In genomic region chr17:78968500-78968899, GRCm38 (mm10) we compare ENCODE assay signal across 25 mouse cellular contexts.
"Had no signal": no experiment of that assay in that cellular context is flagged by ENCODE, and none has a peak within 500 bp of the region (broad histone marks: within the 10 kb centered on the region; RNA-seq: fewer than 3 reads in every experiment).

No protein-coding gene starts in this region.

- H3K4me3 ChIP-seq: heart, embryonic 10.5 days; heart, embryonic 12.5 days; hindbrain, embryonic 13.5 days; hindbrain, embryonic 15.5 days; kidney, embryonic 15.5 days; limb, embryonic 13.5 days; limb, embryonic 15.5 days; liver, embryonic 12.5 days had no signal

- H3K4me1 ChIP-seq: heart, embryonic 10.5 days; heart, embryonic 12.5 days; hindbrain, embryonic 13.5 days; hindbrain, embryonic 15.5 days; kidney, embryonic 15.5 days; limb, embryonic 13.5 days; limb, embryonic 15.5 days; liver, embryonic 12.5 days had no signal

- H3K27me3 ChIP-seq: heart, embryonic 12.5 days; hindbrain, embryonic 13.5 days; hindbrain, embryonic 15.5 days; kidney, embryonic 15.5 days; limb, embryonic 13.5 days; limb, embryonic 15.5 days; liver, embryonic 12.5 days had no signal

- H3K9me3 ChIP-seq: heart, embryonic 10.5 days; heart, embryonic 12.5 days; hindbrain, embryonic 13.5 days; hindbrain, embryonic 15.5 days; kidney, embryonic 15.5 days; limb, embryonic 13.5 days; limb, embryonic 15.5 days; liver, embryonic 12.5 days had no signal

- ATAC-seq: forebrain, postnatal 0 days; hindbrain, postnatal 0 days; intestine, embryonic 16.5 days; liver, embryonic 12.5 days had no signal

- H3K36me3 ChIP-seq: hindbrain, embryonic 15.5 days had no signal

- H3K27ac ChIP-seq: heart, embryonic 10.5 days; hindbrain, embryonic 13.5 days; hindbrain, embryonic 15.5 days; hindbrain, postnatal 0 days; kidney, embryonic 15.5 days; kidney, postnatal 0 days; limb, embryonic 13.5 days; limb, embryonic 15.5 days; liver, embryonic 12.5 days had no signal

- H3K9ac ChIP-seq: forebrain, postnatal 0 days; heart, embryonic 12.5 days; hindbrain, embryonic 13.5 days; hindbrain, embryonic 15.5 days; kidney, embryonic 15.5 days; limb, embryonic 13.5 days; limb, embryonic 15.5 days; liver, embryonic 12.5 days had no signal

- H3K4me2 ChIP-seq: heart, embryonic 12.5 days; hindbrain, embryonic 13.5 days; hindbrain, embryonic 15.5 days; kidney, embryonic 15.5 days; limb, embryonic 13.5 days; limb, embryonic 15.5 days; liver, embryonic 12.5 days had no signal

- DNase-seq: forebrain, postnatal 0 days; gastrocnemius, postnatal 14 days; gastrocnemius, postnatal 36 days; heart, adult 18-20 months; heart, postnatal 10 days; heart, postnatal 36 days; kidney, adult 11 months; kidney, adult 2 months; kidney, adult 9 months; kidney, postnatal 14 days; kidney, postnatal 36 days; layer of hippocampus, adult 9-11 months; layer of hippocampus, postnatal 36 days; left cerebral cortex, postnatal 4 days had no signal
